Mouse (Mus musculus) heart, postnatal 36 days (tissue): ENCODE results near the gene Prm2. TPM values are rescaled to one million over a fixed set of nuclear protein-coding genes. Genes with fewer than 3 reads are reported as not detected.
A peak's percentile ranks its signal among the peaks of the same experiment; 100 is the strongest.
"Not testable (repeated sequence)": the region's sequence is repeated elsewhere in the genome, so short reads cannot be mapped to it uniquely, and the experiment has no call there.

ENCODE experiments used
- DNase-seq, 2 experiments: peaks; one replicate each; pipeline ENCODE4 v3.0.0; 2021 to 2022
- intact Hi-C: fragments of 180-260 bp; cut with DNase I; formaldehyde crosslinking; loops from one replicate; pipeline ENCODE4 v1.15.1; 2025
- total RNA-seq, 2 experiments: library from RNA; stranded (reverse); gene quantifications; 2 replicates each; pipeline ENCODE4 v1.2.3; 2021

Gene Prm2
- total RNA-seq, 2 experiments from 2014 or later: not detected

DNA sequence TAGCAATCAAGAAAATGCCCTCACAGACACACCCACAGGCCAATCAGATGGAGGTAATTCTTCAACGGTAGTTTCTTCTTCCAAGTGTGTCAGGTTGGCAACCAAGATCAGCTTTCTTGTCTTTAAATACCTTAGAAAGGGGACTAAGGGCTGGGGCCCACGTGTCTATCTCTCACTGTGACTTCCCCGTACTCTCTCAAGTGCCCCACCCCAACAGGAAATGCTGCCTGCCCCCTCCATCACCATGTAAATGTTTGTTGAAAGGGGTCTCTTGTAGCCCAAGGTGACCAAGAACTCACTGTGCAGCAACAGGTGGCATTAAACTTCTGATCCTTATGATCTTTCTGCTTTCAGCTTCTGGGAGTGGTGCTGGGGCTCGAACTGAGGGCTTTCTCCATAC, 17.8 kb upstream of the Prm2 start:
- intact Hi-C loops: no loop called here
- DNase-seq: no peak

DNA sequence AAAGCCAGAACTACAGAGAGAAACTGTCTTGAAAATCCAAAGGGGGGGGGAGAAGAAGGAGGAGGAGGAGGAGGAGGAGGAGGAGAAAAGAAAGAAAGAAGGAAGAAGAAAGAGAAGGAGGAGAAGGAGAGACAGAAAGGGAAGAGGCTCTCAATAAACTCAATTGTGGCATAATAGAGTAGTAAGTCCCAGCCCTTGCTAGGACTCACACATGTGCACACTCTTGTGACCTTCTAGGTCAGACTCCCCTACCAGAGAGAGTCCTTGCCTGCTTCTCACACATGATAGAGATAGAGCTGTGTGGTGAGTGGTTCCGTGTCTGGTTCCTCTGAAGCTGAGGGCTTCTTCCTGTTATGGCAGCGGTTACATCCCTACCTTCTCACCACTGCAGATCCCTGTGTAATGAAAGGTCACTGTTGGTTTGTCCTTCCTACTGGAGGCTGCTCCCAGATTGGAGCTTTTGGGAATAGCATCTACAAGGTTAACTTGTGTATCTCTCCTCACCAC, 17.0 kb upstream of the Prm2 start, which contains the start of gene Gm11172:
Gm11172 (plus strand) TSS at position 51 of the 507 bp plus-strand sequence.
- no peak for DNase-seq
- intact Hi-C loops: no loop called here

DNA sequence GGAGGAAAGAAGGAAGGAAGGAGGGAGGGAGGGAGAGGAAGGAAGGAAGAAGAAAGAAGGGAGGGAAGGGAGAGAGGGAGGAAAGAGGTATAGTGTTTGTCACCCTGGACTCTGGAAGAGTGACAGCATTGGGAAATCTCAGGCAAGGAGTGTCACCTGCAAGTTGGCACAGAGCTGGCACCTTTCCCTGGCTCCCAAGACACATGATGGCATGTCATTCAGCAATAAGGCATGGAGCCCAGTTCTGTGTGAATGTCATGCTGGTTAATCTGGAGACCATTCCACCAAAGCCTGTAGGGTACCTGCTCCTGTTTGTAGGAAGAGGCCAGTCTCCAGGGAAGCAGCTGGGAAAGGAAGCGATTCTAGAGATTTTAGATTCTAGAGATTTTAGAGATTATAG, 14.4 kb upstream of the Prm2 start:
- no peak for DNase-seq
- intact Hi-C loops: no loop called here

DNA sequence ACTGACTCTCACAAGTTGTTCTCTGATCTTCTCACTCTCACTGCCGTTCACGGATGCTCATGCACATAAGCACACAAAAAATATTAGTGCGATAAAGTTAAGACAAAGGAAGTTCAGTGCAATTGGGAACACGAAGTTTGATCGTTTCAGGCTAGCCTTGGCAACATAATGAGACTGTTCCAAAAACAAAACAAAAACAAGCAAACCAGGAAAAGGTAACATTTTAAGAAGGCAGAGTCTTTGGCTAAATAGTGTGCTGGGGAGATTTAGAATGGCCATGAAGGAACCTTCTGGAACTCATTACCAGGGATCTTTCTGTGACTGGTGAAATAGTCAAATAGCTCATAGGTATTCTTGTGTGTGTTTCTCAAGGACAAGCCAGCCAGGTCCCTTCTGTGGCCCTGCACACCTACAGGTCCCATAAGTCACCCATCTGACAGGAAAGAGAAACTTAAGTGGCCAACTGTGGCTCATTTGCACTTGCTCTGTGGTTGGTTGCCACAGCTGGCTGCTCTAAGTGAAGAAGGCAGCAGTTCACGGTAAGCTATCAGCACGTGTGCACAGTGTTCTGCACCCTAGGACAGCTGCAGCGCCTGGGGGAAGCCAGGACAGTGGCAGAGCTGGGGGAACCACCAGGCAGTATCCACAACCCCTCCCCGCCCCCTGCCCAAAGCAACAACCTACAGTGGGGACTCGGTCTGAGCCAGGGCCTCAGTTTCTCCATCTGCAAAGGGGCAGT, 10.0 kb upstream of the Prm2 start, which contains the start of gene Prm1:
Prm1 (minus strand) TSS at position 51 of the 739 bp plus-strand sequence.
- no peak for DNase-seq
- intact Hi-C loops: no loop called here

DNA sequence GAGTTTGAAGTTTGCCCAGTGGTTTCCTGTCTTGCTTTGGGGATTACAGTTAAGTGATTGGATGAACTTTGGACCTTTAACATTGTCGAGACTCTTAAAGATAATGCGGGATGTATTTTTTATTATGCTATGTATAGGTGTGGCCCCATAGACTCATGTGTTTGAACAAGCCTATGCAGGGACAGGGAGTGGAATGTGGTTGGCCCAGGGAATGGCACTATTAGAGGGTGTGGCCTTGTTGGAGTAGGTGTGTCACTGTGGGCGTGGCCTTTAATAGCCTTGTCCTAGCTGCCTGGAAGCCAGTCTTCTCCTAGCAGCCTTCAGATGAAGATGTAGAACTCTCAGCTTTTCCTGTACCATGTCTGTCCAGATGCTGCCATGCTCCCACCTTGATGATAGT, 6.5 kb upstream of the Prm2 start:
- intact Hi-C loops: not testable (repeated sequence)

DNA sequence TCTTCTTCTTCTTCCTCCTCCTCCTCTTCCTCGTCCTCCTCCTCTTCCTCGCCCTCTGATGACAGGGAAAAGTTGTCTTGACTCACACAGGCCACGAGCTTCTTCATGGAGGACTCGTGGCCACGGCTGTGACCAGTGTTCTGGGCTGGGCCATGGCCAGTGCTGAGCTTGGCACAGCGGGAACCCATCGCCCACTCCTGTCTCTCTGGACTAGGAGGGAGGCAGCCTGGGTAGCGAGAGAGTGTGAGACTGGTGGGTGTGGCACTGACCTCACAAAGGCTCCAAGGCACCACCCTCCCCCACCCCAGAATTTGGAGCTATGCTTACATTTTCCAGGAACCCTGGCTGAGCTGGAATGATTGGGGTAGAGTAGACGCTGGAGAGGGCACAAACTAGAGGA, 5.2 kb downstream of the Prm2 start, which contains the start of gene Prm3:
Prm3 (minus strand) TSS at position 213 of the 400 bp plus-strand sequence.
- intact Hi-C loops: no loop called here
- no peak for DNase-seq

More for the DNA sequence above, 6.5 kb upstream of the Prm2 start:
- DNase-seq: not testable (repeated sequence)

DNA sequence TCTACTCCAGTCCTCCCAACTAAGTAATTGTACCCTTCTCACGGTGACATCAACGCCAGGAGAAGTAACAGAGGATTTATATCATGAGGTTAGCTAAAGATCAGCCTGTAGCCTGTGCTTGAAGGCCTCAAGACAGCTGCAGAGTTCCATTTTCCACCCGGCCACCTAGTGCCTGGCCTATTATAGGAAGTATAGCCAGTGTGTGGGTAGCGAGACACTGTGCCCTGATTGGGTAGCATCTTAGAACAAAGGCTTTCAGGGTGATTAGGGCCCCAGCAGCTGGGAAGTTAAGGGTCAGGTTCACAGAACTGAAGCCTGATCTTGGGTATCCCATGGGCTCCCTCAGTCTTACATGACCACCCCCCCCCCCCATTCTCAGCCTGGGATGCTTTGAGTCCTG, 7.1 kb downstream of the Prm2 start:
- intact Hi-C loops: loop anchor here (5.0 kb wide), 1 partner anchor 343 kb away; the partner anchor contains the start of gene Txndc11
- DNase-seq: no peak

DNA sequence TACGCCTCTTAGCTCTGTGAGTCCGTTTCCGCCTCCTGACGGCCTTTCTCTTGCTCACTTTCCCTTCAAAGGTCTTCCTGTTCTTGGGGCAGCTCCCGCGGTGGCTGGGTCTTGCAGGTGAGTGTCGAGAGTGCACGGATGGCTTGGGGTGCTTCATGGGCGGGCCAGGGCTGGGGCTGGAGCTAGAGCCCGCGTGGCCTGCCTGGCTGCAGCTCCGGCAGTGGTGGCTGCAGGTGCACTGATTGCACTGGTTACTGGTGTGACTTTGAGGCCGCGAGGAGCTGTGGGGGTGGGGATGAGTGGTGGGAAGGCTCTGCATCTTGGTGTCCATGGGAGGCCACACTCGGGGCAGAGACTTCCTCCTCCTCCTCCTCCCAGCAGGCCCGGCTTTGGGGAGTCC, 7.7 kb downstream of the Prm2 start, which contains the start of gene Tnp2:
Tnp2 (minus strand) TSS at position 390 of the 400 bp plus-strand sequence.
- DNase-seq: no peak
- intact Hi-C loops: loop anchor here (5.0 kb wide), 1 partner anchor 344 kb away; the partner anchor contains the start of gene Txndc11

DNA sequence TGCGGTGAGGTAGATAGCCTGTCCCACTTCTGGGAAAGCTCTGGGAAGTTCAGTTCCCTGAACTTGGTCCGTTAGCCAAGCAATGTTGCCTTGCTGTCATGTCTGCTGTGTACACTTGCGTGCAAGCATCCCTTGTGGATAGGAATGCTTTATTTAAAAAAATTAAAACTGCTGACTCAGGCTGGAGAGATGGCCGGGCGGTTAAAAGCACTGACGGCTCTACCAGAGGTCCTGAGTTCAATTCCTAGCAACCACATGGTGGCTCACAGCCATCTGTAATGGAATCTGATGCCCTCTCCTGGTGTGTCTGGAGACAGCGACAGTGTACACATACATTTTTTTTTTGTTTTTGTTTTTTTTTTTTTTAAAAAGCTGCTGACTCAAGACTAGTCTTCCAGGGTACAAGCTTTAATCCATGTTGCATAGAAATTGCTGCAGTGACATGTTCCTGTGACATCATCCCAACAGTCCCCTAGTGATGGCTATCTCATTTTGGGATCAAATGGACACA, 8.3 kb downstream of the Prm2 start:
- intact Hi-C loops: loop anchor here (1.0 to 5.0 kb wide), 5 partner anchors 79 to 345 kb away; partner anchors contain the start of gene Txndc11

DNA sequence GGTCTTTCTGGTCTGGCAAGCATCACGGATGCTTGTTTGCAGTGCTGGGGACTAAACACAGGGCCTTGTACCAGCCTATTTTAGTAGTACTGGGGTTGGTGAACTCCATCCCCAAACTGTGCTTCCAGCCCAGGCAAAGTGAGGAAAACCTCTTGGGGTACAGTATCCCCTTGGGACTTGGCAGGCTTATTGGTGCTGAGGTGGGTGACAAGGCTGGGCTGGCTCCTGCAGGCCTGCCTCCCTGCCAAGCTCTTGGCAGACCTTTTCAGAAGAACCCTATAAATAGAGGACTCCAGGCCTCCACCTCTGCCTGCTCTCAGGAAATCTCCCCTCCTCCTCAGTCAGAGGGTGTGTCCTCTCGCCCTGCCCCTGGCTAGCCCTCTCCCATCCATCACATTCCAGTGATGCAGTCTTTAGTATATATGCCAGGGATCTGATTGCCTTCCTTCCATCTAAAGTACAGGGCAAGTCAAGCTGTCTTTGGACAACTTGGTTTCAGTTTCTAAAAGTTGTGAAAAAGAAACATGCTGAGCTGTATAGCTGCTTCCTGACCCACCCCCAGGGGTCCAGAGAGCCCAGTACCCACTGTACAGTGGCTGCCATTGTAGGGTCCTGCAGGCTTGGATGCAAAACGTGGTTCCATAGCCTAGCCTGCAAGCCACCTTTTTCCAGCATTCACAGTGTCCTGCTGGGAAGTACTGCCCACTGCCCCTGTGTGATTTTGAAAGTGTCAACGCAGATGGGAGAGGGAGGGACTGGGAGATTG, 9.0 kb downstream of the Prm2 start:
- DNase-seq: no peak
- intact Hi-C loops: loop anchor here (1.0 to 5.0 kb wide), 5 partner anchors 80 to 345 kb away; partner anchors contain the start of gene Txndc11

More for the DNA sequence above, 8.3 kb downstream of the Prm2 start:
- no peak for DNase-seq

DNA sequence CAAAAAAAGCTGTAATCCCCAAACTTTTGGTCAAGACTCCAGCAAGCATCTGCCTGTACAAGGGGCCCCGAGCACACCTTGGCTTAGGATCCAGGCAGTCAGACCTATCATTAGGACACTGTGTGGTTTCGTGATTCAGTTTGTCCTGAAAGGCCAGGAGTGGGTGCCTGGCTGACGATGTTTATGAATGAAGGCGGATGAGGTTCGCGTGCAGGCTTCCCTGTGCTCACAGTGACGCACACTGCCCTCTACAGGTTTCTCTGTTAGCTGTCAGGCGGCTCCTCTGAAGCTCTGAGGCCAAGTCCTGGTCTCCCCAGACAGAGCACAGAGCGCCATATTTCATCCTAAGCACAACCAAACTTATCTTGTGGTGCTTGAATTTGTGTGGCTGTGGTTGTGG, 9.6 kb downstream of the Prm2 start:
- peak; percentile 75 to 78 for DNase-seq
- intact Hi-C loops: loop anchor here (2.0 to 5.0 kb wide), 4 partner anchors 81 to 346 kb away; partner anchors contain the start of gene Txndc11

DNA sequence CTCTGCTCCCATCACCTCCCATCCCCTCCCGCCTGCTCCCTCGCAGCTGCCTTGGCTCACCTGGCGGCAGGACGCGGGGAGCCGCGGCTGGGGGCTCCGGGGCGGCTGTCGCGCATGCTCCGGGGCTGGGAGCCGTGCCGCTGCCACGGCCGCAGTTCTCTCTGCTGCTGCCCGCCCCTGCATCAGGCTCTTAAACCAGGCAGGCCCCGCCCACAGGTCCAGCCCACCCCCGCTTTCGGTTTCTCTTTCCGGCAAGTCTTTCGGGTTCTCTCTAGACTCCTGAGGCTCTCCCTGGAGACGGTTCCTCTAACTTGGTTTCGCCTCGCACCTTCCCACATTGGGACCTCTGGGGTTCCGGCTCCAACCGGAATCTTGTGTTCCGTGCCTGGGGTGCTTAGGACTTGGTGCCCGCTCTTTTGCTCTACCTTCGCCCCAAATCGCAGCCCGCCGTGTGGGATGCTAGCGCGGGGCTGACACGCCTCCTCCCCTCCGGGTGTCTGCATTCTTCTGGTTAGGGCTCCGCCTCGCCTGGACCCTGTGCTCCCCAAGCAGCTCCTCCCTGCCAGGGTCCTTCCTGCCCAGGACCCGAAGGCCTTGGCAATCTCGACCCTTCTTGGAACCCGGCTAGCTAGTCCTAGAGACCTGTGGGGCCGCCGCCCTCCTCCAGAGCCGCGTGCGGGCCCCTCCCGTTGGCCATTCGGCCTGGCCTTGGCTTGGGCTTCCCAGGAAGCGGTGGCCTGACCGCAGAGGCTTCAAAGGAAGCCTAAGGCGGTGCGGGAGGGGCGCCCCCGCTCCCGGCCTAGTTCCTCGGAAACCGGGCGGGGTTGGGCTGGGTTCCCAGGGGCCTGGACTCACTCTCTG, 10.3 kb downstream of the Prm2 start, which contains the start of gene Socs1:
Socs1 (minus strand) TSS at position 166 of the 861 bp plus-strand sequence.
- peak; percentile 84 to 89 for DNase-seq
- intact Hi-C loops: loop anchor here (2.0 to 5.0 kb wide), 6 partner anchors 45 to 347 kb away; partner anchors contain the start of gene Txndc11

DNA sequence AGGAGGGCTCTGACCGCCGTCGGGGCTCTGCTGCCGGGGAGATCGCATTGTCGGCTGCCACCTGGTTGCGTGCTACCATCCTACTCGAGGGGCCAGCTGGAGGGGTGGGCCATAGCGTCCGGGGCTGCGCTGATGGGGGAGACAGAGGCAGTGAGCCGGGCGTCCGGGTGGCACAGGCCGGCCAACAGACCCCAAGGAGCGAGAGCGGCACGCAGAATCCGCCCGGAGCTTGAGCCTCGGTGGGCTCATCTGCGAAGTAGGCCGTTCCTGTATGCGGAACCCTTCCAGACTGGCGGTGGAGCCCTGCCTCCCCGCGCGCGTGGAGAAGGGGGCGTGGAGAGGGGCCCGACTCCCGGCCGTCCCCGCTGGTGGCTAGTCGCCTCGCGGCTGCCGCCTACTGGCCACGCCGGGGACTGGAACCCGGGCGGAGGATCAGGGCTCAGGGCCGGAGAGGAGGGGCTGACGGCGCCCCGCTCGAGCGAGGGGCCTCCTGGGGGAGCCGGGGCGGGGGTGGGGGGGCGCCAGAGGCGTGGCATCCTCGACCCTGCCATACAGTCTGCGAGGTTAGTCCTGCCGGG, 11.1 kb downstream of the Prm2 start:
- intact Hi-C loops: loop anchor here (2.0 to 5.0 kb wide), 3 partner anchors 44 to 347 kb away; partner anchors contain the start of gene Txndc11
- peak; percentile 94 for DNase-seq

DNA sequence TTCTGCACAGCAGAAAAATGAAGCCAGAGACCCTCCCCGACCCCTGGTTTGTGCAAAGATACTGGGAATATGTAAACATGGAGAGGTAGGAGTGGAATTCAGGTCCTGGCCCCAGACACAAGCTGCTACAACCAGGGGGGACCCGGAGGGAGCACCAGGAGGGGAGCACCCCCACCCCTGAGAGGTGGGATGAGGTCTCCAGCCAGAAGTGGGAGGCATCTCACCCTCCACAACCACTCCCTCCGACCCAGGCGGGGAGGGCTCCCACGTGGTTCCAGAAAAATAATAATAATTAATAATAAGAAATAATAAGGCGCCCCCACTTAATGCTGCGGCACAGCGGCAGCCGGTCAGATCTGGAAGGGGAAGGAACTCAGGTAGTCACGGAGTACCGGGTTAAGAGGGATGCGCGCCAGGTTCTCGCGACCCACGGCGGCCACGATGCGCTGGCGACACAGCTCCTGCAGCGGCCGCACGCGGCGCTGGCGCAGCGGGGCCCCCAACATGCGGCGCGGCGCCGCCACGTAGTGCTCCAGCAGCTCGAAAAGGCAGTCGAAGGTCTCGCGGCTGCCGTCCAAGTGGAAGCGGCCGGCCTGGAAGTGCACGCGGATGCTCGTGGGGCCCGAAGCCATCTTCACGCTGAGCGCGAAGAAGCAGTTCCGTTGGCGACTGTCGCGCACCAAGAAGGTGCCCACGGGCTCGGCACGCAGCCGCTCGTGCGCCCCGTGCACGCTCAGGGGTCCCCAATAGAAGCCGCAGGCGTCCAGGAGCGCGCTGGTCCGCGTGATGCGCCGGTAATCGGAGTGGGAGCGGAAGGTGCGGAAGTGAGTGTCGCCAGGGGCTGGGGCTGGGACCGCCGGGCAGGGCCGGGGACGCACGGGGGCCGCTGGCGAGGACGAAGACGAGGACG, 11.8 kb downstream of the Prm2 start:
- peak in 1 of 2 experiments; percentile 45 for DNase-seq
- intact Hi-C loops: loop anchor here (2.0 kb wide), 2 partner anchors 43 to 63 kb away; no protein-coding TSS in a partner anchor

DNA sequence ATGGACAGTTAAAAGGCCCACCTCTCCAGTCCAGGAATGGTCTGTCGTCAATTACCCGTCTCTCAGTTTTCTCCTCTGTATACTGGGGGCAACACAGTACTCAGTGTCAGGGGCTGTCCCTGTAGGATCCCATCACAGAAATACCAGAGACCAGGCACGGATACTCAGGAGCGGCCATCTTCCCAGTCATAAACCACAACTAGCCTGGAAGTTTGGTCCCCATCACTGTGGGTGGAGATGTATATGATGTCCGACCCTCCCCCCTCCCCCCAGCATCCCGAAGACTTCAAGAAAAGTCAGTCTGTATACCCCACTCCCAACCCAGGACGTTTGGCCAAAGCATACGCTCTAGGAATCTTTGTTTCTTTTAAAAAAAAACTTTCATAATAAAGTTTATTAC, 12.5 kb downstream of the Prm2 start:
- intact Hi-C loops: no loop called here
- no peak for DNase-seq

DNA sequence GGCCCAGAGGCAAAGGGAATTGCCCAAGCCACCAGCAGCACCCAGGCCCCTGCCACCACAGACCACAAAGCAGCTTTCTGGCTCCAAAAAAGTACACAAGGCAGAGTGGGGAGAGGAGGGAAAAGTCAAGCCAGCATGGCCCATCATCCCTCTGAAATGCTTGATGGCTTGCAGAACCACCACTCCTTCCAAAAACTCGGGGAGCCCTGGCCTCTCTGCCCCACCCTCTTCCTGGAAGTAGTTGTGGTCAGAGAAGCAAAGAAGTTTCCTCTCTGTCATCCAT, 12.8 kb downstream of the Prm2 start:
- intact Hi-C loops: no loop called here
- no peak for DNase-seq

DNA sequence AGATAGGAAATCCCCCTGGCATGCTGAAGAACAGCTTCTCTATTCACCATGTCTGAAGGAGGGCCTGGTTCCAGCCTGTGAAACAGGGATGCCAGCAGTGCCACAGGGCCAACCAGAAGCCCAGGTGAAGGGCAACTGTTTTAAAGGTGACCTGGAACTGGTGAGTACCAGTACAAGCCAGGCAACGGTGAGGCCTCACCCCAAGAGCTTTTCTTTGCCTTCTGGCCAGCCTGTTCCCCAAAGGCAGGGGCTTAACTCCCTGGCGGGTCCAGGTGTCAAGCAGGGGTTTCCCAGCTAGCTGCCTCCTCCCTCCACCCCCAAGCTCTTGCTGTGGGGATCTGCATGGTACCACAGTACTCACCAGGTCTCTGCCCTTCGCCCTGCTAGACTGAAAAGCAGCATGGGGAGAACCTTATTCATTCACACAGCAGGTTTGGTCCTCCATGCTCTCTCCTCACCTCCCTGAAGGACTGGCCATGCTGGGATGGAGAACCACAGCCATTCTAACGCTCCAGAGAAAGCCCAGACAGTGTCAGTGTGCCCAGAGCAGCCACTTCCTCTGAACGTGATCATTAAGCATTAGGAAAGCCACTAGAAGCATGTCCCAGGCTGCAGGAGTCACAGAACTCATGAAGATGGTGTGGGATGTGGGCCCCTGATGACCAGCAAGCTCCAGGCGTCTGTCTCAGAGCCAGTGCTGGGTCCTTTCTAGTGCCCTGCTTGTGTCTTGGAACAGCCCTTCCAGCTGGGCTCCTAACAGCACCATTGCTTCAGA, 13.4 kb downstream of the Prm2 start:
- intact Hi-C loops: no loop called here

More for the DNA sequence above, 13.4 kb downstream of the Prm2 start:
- no peak for DNase-seq
